Mouse (Mus musculus) intestine, embryonic 14.5 days (tissue): ENCODE data around the gene Six1. TPM values are rescaled to one million over a fixed set of nuclear protein-coding genes. Genes with fewer than 3 reads are reported as not detected.

ENCODE experiments used
- ATAC-seq: fragments of 200-750 bp; cut with Nextera tagmentation; replicated peaks from 2 replicates; pipeline ENCODE4 v1.8.0; 2017; ENCODE audit warnings: low read depth, moderate number of reproducible peaks, moderate TSS enrichment, moderate library complexity; ENCODE audit not compliant: low FRiP score, low TSS enrichment
- DNase-seq: peaks from one replicate; pipeline ENCODE4 v3.0.0-alpha.2; 2018; ENCODE audit warnings: low spot score
- H3K27ac ChIP-seq: fragments of 300-500 bp; sonication (generic); 2 replicates; pipeline ENCODE4 v1.5.1; 2014; ENCODE audit warnings: low read depth, mild to moderate bottlenecking, control low read depth
- H3K27me3 ChIP-seq: fragments of 300-500 bp; sonication (generic); replicated peaks from 2 replicates; pipeline ENCODE4 v1.6.1; 2014; ENCODE audit warnings: low read length, control low read depth; ENCODE audit not compliant: control insufficient read depth, insufficient read depth
- H3K36me3 ChIP-seq: fragments of 300-500 bp; sonication (generic); 2 replicates; pipeline ENCODE4 v1.6.1; 2014; ENCODE audit warnings: low read length, control low read depth; ENCODE audit not compliant: control insufficient read depth, insufficient read depth
- H3K4me1 ChIP-seq: fragments of 300-500 bp; sonication (generic); replicated peaks from 2 replicates; pipeline ENCODE4 v1.6.1; 2014; ENCODE audit warnings: low read length, control low read depth, mixed read lengths; ENCODE audit not compliant: control insufficient read depth, insufficient read depth
- H3K4me2 ChIP-seq: fragments of 300-500 bp; sonication (generic); 2 replicates; pipeline ENCODE4 v1.6.1; 2014; ENCODE audit warnings: low read length
- H3K4me3 ChIP-seq: fragments of 300-500 bp; sonication (generic); 2 replicates; pipeline ENCODE4 v1.5.1; 2014; ENCODE audit warnings: low read depth, low read length, control low read depth, mixed read lengths
- H3K9ac ChIP-seq: fragments of 300-500 bp; sonication (generic); 2 replicates; pipeline ENCODE4 v1.6.1; 2014; ENCODE audit warnings: mild to moderate bottlenecking, low read length
- H3K9me3 ChIP-seq: fragments of 300-500 bp; sonication (generic); 2 replicates; pipeline ENCODE4 v1.6.1; 2016; ENCODE audit warnings: low read length, control low read depth; ENCODE audit not compliant: control insufficient read depth
- WGBS: fragments of 180-500 bp; shearing (Covaris S2); extraction: QIAGEN DNeasy Blood & Tissue Kit; methylation state at CpG from one replicate; pipeline ENCODE4 v1.1.7; 2014; 5-methylcytosine and 5-hydroxymethylcytosine counted together
- polyA plus RNA-seq: library from polyadenylated mRNA; unstranded; fragments of >200 nt; fragmentation: Nextera tagmentation; extraction: Ambion mirVana; gene quantifications from 2 replicates; pipeline ENCODE4 v1.2.1, GENCODE M21; 2014

Gene Six1
- polyA plus RNA-seq, 1 experiment from 2014 or later, result not detected

- no peak for ATAC-seq
Measured at GRCm38 (mm10) chr12:73045046-73045723, 8.5 kb downstream of the Six1 start.

GRCm38 (mm10) chr12:73044221-73045045, 9.3 kb downstream of the Six1 start:
- H3K36me3 ChIP-seq, result no peaks in the 10 kb centered on the region
- H3K4me2 ChIP-seq, result peak overlapping the region; percentile 60
- H3K27me3 ChIP-seq, result peaks cover 99% of the 10 kb centered on the region
- no peak overlapping the region; the same call in 1 of the 2 replicates for H3K9ac ChIP-seq
- H3K9me3 ChIP-seq, result no peaks in the 10 kb centered on the region
- H3K4me1 ChIP-seq, result peaks cover 17% of the 10 kb centered on the region
- no peak overlapping the region for H3K27ac ChIP-seq
- H3K4me3 ChIP-seq, result peak overlapping the region; percentile 36
- no peak; the same call in 1 of the 2 replicates for ATAC-seq
- WGBS, result 1% methylated on average over 53 of the region's 53 CpGs
- peak; percentile 82 for DNase-seq

More at GRCm38 (mm10) chr12:73045046-73045723, 8.5 kb downstream of the Six1 start:
- peak; percentile 85 for DNase-seq
- Histone ChIP-seq H3K4me2 (peak overlapping the region; percentile 60), H3K27me3 (peaks cover 99% of the 10 kb centered on the region), H3K9ac (no peak overlapping the region; the same call in 1 of the 2 replicates), H3K36me3 (no peaks in the 10 kb centered on the region), H3K4me3 (peak overlapping the region; percentile 36), H3K27ac (no peak overlapping the region), H3K4me1 (peaks cover 17% of the 10 kb centered on the region), H3K9me3 (no peaks in the 10 kb centered on the region)
- WGBS, result under 1% methylated on average over 46 of the region's 46 CpGs

- no peak overlapping the region for H3K4me3 ChIP-seq
- DNase-seq (peak; percentile 83), ATAC-seq (no peak)
- H3K4me1 ChIP-seq, result peaks cover 17% of the 10 kb centered on the region
- no peak overlapping the region for H3K9ac ChIP-seq
- H3K36me3 ChIP-seq, result no peaks in the 10 kb centered on the region
- no peaks in the 10 kb centered on the region for H3K9me3 ChIP-seq
- H3K27ac ChIP-seq, result no peak overlapping the region
- peaks cover 99% of the 10 kb centered on the region for H3K27me3 ChIP-seq
- WGBS, result 9% methylated on average over 14 of the region's 14 CpGs
- no peak overlapping the region for H3K4me2 ChIP-seq
Measured at GRCm38 (mm10) chr12:73043396-73044167, 10.1 kb downstream of the Six1 start.

GRCm38 (mm10) chr12:73042903-73043302, 10.8 kb downstream of the Six1 start:
- Histone ChIP-seq H3K27ac (no peak overlapping the region), H3K36me3 (no peaks in the 10 kb centered on the region), H3K4me1 (peaks cover 17% of the 10 kb centered on the region), H3K9ac (no peak overlapping the region), H3K27me3 (peaks cover 99% of the 10 kb centered on the region), H3K4me3 (no peak overlapping the region), H3K4me2 (no peak overlapping the region), H3K9me3 (no peaks in the 10 kb centered on the region)
- ATAC-seq, result no peak
- 13% methylated on average over 2 of the region's 2 CpGs for WGBS
- no peak for DNase-seq

GRCm38 (mm10) chr12:73042406-73042805, 11.3 kb downstream of the Six1 start:
- Histone ChIP-seq H3K9me3 (no peaks in the 10 kb centered on the region), H3K4me3 (no peak overlapping the region), H3K9ac (no peak overlapping the region), H3K27me3 (peaks cover 99% of the 10 kb centered on the region), H3K27ac (no peak overlapping the region), H3K36me3 (no peaks in the 10 kb centered on the region), H3K4me2 (no peak overlapping the region), H3K4me1 (peaks cover 17% of the 10 kb centered on the region)
- ATAC-seq (no peak), DNase-seq (no peak)
- 11% methylated on average over 5 of the region's 5 CpGs for WGBS

- DNase-seq, result no peak
- Histone ChIP-seq H3K27ac (no peak overlapping the region), H3K4me3 (no peak overlapping the region), H3K36me3 (no peaks in the 10 kb centered on the region), H3K27me3 (peaks cover 97% of the 10 kb centered on the region), H3K4me1 (peaks cover 15% of the 10 kb centered on the region), H3K4me2 (no peak overlapping the region), H3K9ac (no peak overlapping the region), H3K9me3 (no peaks in the 10 kb centered on the region)
- no peak for ATAC-seq
- WGBS, result 2% methylated on average over 10 of the region's 10 CpGs
Measured at GRCm38 (mm10) chr12:73041256-73041630, 12.4 kb downstream of the Six1 start.

GRCm38 (mm10) chr12:73040563-73041255, 13.0 kb downstream of the Six1 start:
- peaks cover 97% of the 10 kb centered on the region for H3K27me3 ChIP-seq
- H3K9ac ChIP-seq, result no peak overlapping the region
- no peak for ATAC-seq
- H3K4me2 ChIP-seq, result no peak overlapping the region
- WGBS, result 2% methylated on average over 27 of the region's 27 CpGs
- H3K36me3 ChIP-seq, result no peaks in the 10 kb centered on the region
- H3K4me3 ChIP-seq, result no peak overlapping the region
- peak; percentile 82 for DNase-seq
- H3K27ac ChIP-seq, result no peak overlapping the region
- H3K9me3 ChIP-seq, result no peaks in the 10 kb centered on the region
- H3K4me1 ChIP-seq, result peaks cover 14% of the 10 kb centered on the region
